14 mouse cellular contexts compared by ENCODE assay signal in genomic region chr13:84638401-84638934, GRCm38 (mm10).
"Had no signal": no experiment of that assay in that cellular context is flagged by ENCODE, and none has a peak within 500 bp of the region (broad histone marks: within the 10 kb centered on the region; RNA-seq: fewer than 3 reads in every experiment).

No protein-coding gene starts in this region.

- DNase-seq: kidney, adult 9 months; kidney, postnatal 36 days; lung, adult 2 months; lung, postnatal 10 days; lung, postnatal 4 days; thymus, postnatal 4 days had no signal

- ATAC-seq: midbrain, embryonic 16.5 days had no signal

- H3K9me3 ChIP-seq: limb, embryonic 10.5 days; liver, embryonic 15.5 days; midbrain, embryonic 10.5 days had no signal

- H3K36me3 ChIP-seq: limb, embryonic 10.5 days; liver, embryonic 15.5 days; midbrain, embryonic 10.5 days; neural tube, embryonic 13.5 days had no signal

- H3K27me3 ChIP-seq: liver, embryonic 15.5 days; neural tube, embryonic 13.5 days had no signal

- H3K4me2 ChIP-seq: liver, embryonic 11.5 days; liver, embryonic 15.5 days; neural tube, embryonic 13.5 days had no signal

- H3K4me3 ChIP-seq: limb, embryonic 10.5 days; liver, embryonic 15.5 days; midbrain, embryonic 10.5 days; neural tube, embryonic 13.5 days had no signal

- H3K9ac ChIP-seq: liver, embryonic 15.5 days; neural tube, embryonic 13.5 days had no signal

- H3K27ac ChIP-seq: kidney, postnatal 0 days; limb, embryonic 10.5 days; liver, embryonic 15.5 days; midbrain, embryonic 10.5 days; neural tube, embryonic 13.5 days; stomach, postnatal 0 days had no signal

- H3K4me1 ChIP-seq: liver, embryonic 15.5 days had no signal
